Mouse (Mus musculus) kidney, embryonic 16.5 days (tissue): ENCODE measurements around the gene Rhoa. TPM values are rescaled to one million over a fixed set of nuclear protein-coding genes. Genes with fewer than 3 reads are reported as not detected.

ENCODE experiments used
- ATAC-seq: fragments of 200-750 bp; cut with Nextera tagmentation; 2 replicates; pipeline ENCODE4 v1.8.0; 2017; ENCODE audit warnings: moderate TSS enrichment; ENCODE audit not compliant: low FRiP score, low TSS enrichment
- H3K27ac ChIP-seq: fragments of 300-500 bp; sonication (generic); 2 replicates; pipeline ENCODE4 v1.5.1; 2014; ENCODE audit warnings: low read length
- H3K27me3 ChIP-seq: fragments of 300-500 bp; sonication (generic); 2 replicates; pipeline ENCODE4 v1.6.1; 2014; ENCODE audit warnings: low read length, control low read depth, mixed read lengths; ENCODE audit not compliant: insufficient read depth
- H3K36me3 ChIP-seq: fragments of 300-500 bp; sonication (generic); 2 replicates; pipeline ENCODE4 v1.6.1; 2014; ENCODE audit warnings: low read length, control low read depth, mixed read lengths; ENCODE audit not compliant: insufficient read depth
- H3K4me1 ChIP-seq: fragments of 300-500 bp; sonication (generic); 2 replicates; pipeline ENCODE4 v1.6.1; 2014; ENCODE audit warnings: low read length, control low read depth, mixed read lengths; ENCODE audit not compliant: insufficient read depth
- H3K4me2 ChIP-seq: fragments of 300-500 bp; sonication (generic); replicated peaks from 2 replicates; pipeline ENCODE4 v1.6.1; 2014; ENCODE audit warnings: low read depth, low read length
- H3K4me3 ChIP-seq: fragments of 300-500 bp; sonication (generic); 2 replicates; pipeline ENCODE4 v1.5.1; 2014; ENCODE audit warnings: mild to moderate bottlenecking, low read length
- H3K9ac ChIP-seq: fragments of 300-500 bp; sonication (generic); replicated peaks from 2 replicates; pipeline ENCODE4 v1.6.1; 2014; ENCODE audit warnings: low read length
- H3K9me3 ChIP-seq: fragments of 300-500 bp; sonication (generic); 2 replicates; pipeline ENCODE4 v1.6.1; 2016; ENCODE audit warnings: low read length, control low read depth
- WGBS: fragments of 180-500 bp; shearing (Covaris S2); extraction: QIAGEN DNeasy Blood & Tissue Kit; methylation state at CpG from one replicate; pipeline ENCODE4 v1.1.7; 2014; 5-methylcytosine and 5-hydroxymethylcytosine counted together
- polyA plus RNA-seq: library from polyadenylated mRNA; unstranded; fragments of >200 nt; fragmentation: Nextera tagmentation; extraction: Ambion mirVana; gene quantifications from 2 replicates; pipeline ENCODE4 v1.2.1, GENCODE M21; 2015

The Rhoa gene
- 495 and 508 TPM in 2 replicates for polyA plus RNA-seq

- WGBS, result under 1% methylated on average over 72 of the region's 81 CpGs
- H3K4me1 ChIP-seq, result peaks cover 41% of the 10 kb centered on the region
- H3K36me3 ChIP-seq, result peaks cover 22% of the 10 kb centered on the region
- peak; percentile 97 for ATAC-seq
- H3K27me3 ChIP-seq, result no peaks in the 10 kb centered on the region
- H3K4me2 ChIP-seq, result peak within 1 kb of the TSS; percentile 88
- H3K9me3 ChIP-seq, result no peaks in the 10 kb centered on the region
- peak within 1 kb of the TSS; percentile 100 for H3K27ac ChIP-seq
- peak within 1 kb of the TSS; percentile 97 for H3K9ac ChIP-seq
- peak within 1 kb of the TSS; percentile 92 for H3K4me3 ChIP-seq
Observed at GRCm38 (mm10) chr9:108305629-108306520, at the start of gene Rhoa, which contains the start of gene Tcta. Rhoa (plus strand) TSS chr9:108306129. Tcta (minus strand) TSS chr9:108306160.

- no peak overlapping the region for H3K4me3 ChIP-seq
- H3K36me3 ChIP-seq, result no peaks in the 10 kb centered on the region
- no peak overlapping the region for H3K27ac ChIP-seq
- ATAC-seq, result no peak
- 0 out of 2 replicates have a peak overlapping the region, but pooled peaks have one; percentile 66 for H3K4me2 ChIP-seq
- H3K9ac ChIP-seq, result no peak overlapping the region
- 85% methylated on average over 4 of the region's 4 CpGs for WGBS
- no peaks in the 10 kb centered on the region for H3K9me3 ChIP-seq
- H3K27me3 ChIP-seq, result no peaks in the 10 kb centered on the region
- H3K4me1 ChIP-seq, result peaks cover 33% of the 10 kb centered on the region
Observed at GRCm38 (mm10) chr9:108260526-108260925, 45.4 kb upstream of the Rhoa start.

DNA sequence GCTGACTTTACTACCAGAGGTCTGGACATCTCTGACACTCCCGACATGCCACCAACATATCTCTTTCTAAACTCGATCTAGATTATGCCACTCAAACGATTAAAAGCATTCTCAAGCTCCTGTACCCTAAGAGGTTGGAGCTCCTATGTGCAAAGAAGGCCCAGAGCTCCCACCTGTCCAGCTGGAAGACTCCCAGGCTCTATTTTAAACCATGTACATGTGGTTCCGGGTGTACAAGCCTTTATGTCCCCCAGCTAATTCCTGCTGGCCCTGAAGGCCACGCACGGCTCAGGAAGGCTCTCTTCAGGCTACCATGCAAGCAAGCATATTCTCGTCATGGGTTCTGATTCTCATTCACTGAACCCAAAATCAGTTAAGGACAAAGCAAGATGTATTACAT, 44.1 kb upstream of the Rhoa start:
- Histone ChIP-seq H3K9ac (peak overlapping the region; percentile 93), H3K27ac (peak overlapping the region; percentile 94), H3K4me3 (peak overlapping the region; percentile 91), H3K4me2 (peak overlapping the region; percentile 66), H3K27me3 (no peaks in the 10 kb centered on the region), H3K4me1 (peaks cover 33% of the 10 kb centered on the region), H3K36me3 (no peaks in the 10 kb centered on the region), H3K9me3 (no peaks in the 10 kb centered on the region)
- no peak for ATAC-seq
- 49% methylated on average over 7 of the region's 7 CpGs for WGBS

DNA sequence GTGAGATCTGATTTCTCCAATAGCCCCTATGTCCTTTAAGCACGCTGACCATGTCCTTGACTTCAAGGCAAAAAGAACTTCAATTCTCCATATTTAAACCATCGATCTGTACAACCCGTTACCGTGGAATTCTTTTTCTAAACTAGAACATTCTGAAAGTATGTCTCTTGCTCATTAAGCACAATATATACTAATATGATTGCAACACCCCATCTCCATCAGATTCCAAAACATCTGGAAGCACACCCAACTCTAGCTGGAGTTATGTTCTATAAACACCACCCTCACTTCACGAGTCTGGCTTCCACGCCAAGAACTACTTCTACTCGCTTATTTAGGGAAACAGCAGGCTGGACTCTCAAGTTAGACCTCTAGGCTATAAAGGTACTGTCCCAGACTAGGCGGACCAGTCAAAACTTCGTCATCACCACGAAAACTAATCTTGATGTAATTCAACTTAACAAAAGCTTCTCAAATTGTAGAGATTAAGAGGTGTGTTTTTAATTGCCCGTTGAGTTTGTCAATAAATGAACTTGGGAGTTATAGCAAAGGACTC, 43.4 kb upstream of the Rhoa start:
- Histone ChIP-seq H3K4me3 (peak overlapping the region; percentile 91), H3K36me3 (no peaks in the 10 kb centered on the region), H3K4me1 (peaks cover 33% of the 10 kb centered on the region), H3K27me3 (no peaks in the 10 kb centered on the region), H3K27ac (peak overlapping the region; percentile 94), H3K4me2 (peak overlapping the region; percentile 66), H3K9ac (peak overlapping the region; percentile 93), H3K9me3 (no peaks in the 10 kb centered on the region)
- ATAC-seq, result no peak
- WGBS, result 31% methylated on average over 11 of the region's 11 CpGs

DNA sequence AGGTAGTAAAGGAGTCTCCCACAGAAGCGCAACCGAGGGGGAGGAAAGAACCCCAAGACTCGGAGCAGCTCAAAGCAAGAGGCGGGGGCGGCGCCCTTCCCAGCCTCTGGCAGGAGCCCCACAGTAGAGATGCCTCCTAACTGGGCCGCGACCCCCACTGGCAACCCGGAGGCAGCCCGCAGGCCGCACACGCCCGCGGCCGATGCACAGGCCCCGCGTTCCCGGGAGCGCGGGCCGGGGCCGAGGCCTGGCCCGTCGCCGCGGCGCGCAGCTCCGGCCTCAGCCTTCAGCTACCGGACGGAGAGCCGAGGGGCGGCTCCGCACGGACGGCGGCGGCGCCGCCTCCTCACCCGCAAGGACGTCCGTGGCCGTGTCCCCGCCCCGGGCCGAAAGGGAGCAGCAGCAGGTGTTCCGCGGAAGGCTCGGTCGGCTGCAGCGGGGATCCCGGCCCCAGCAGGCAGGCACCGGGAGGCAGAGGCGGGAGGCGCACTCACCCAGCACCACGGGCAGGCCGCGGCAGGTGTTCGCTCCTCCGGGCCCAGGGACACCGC, 42.7 kb upstream of the Rhoa start:
- Histone ChIP-seq H3K9ac (peak overlapping the region; percentile 93), H3K36me3 (no peaks in the 10 kb centered on the region), H3K4me1 (peaks cover 33% of the 10 kb centered on the region), H3K4me2 (peak overlapping the region; percentile 66), H3K27me3 (no peaks in the 10 kb centered on the region), H3K27ac (peak overlapping the region; percentile 94), H3K4me3 (peak overlapping the region; percentile 91), H3K9me3 (no peaks in the 10 kb centered on the region)
- peak; percentile 53 for ATAC-seq
- under 1% methylated on average over 60 of the region's 62 CpGs for WGBS

DNA sequence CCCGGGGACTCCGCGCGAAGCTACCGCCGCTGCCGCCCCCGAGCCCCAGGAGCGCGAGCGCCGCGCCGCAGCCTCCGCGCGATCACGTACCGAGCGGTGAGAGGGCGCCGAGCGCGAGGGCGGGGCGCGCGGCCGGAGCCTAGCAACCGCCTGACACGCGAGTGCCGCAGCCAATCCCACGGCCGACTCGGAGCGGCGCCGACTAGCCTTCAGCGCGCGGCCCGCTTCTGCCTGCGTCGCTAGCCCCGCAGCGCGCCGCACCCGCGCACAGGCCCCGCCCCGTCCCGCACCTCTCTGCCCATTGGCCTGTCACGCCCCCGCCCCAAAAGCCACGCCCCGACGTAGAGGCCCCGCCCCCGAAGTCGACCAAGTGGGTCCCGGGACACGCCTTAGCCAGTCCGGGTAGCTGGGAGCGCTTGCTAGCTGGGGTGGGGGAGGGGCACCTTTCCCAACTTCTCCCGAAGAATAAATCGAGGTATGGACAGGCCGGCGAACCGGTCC, 42.2 kb upstream of the Rhoa start, which contains the start of gene Dag1:
TSS of gene Dag1 (minus strand) at position 269 of the 501 bp plus-strand sequence.
- peak within 1 kb of the TSS; percentile 91 for H3K4me3 ChIP-seq
- under 1% methylated on average over 61 of the region's 71 CpGs for WGBS
- H3K9me3 ChIP-seq, result no peaks in the 10 kb centered on the region
- H3K27ac ChIP-seq, result peak within 1 kb of the TSS; percentile 96
- H3K36me3 ChIP-seq, result no peaks in the 10 kb centered on the region
- H3K4me2 ChIP-seq, result peak within 1 kb of the TSS; percentile 66
- ATAC-seq, result peak; percentile 97
- H3K27me3 ChIP-seq, result no peaks in the 10 kb centered on the region
- peak within 1 kb of the TSS; percentile 93 for H3K9ac ChIP-seq
- peaks cover 33% of the 10 kb centered on the region for H3K4me1 ChIP-seq

DNA sequence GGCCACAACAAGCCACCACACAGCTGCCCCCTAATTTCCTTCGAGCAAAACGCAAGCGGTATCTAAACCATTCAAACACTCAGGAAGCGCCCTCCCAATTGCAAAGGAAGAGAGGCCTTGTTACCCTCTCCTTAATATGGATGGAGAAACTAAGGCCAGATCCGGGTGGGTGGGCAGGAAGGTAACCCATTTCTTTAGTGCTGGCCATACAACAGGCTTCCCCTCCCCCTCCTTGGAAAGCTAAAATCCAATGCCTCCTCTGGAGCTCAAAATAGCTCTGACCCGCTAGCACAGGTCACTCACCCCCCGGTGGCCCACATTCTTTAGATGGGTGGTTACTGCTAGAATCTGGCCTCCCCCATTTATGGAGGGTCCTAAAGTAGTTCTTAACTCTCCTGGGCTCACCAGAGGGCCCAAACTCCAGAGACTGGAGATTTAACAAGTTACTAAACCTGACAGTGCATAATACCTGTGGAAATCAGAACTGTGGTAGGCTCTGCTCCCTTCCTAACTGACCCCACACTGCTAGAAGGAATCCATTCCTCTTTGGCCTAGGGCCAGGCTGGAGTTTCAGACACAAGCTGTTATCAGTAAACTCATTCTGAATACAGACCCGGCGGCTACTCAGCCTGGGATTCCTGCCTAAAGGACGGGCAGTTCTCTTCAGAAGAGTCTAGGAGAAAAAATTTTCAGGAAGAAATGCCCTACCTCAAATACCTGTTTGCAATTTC, 41.6 kb upstream of the Rhoa start:
- Histone ChIP-seq H3K4me3 (peak overlapping the region; percentile 91), H3K27ac (peak overlapping the region; percentile 96), H3K9me3 (no peaks in the 10 kb centered on the region), H3K9ac (peak overlapping the region; percentile 93), H3K4me1 (peaks cover 33% of the 10 kb centered on the region), H3K36me3 (no peaks in the 10 kb centered on the region), H3K4me2 (peak overlapping the region; percentile 66), H3K27me3 (no peaks in the 10 kb centered on the region)
- 13% methylated on average over 10 of the region's 10 CpGs for WGBS
- ATAC-seq, result 0 out of 2 replicates have a peak, but pooled peaks have one; percentile 1

- Histone ChIP-seq H3K27ac (no peak overlapping the region), H3K4me2 (no peak overlapping the region), H3K4me1 (peaks cover 29% of the 10 kb centered on the region), H3K36me3 (no peaks in the 10 kb centered on the region), H3K27me3 (no peaks in the 10 kb centered on the region), H3K4me3 (no peak overlapping the region), H3K9me3 (no peaks in the 10 kb centered on the region), H3K9ac (no peak overlapping the region)
- 53% methylated on average over 10 of the region's 10 CpGs for WGBS
- no peak for ATAC-seq
Observed at GRCm38 (mm10) chr9:108266261-108266935, 39.5 kb upstream of the Rhoa start.

DNA sequence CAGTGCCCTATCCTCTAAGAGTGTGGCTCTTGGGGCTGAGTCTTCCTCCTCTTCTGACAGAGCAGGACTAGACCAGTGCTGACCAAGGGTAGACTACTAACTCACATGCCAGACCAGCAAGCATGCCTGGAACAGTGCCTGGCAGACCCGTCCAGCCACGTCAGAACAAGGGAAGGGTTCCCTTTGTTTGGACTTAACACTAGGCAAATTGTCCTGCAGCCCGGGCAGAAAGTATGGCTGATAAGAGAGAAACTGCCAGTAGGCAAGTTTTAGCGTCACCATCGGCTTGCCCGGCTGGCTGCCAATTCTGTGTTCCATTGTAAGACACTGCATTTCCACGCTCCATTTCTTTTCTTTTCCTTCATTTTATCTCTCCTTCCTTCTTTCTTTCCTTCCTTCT, 38.2 kb upstream of the Rhoa start:
- Histone ChIP-seq H3K27ac (no peak overlapping the region), H3K9me3 (no peaks in the 10 kb centered on the region), H3K4me3 (no peak overlapping the region), H3K36me3 (no peaks in the 10 kb centered on the region), H3K9ac (no peak overlapping the region), H3K4me2 (no peak overlapping the region), H3K27me3 (no peaks in the 10 kb centered on the region), H3K4me1 (peaks cover 26% of the 10 kb centered on the region)
- WGBS, result 82% methylated on average over 7 of the region's 7 CpGs
- no peak for ATAC-seq
